8 mouse cellular contexts compared by ENCODE assay signal in genomic region chr7:44560435-44561400, GRCm38 (mm10). TPM values are rescaled to one million over a fixed set of nuclear protein-coding genes. Genes with fewer than 3 reads are reported as not detected.
A peak's percentile ranks its signal among the peaks of the same experiment; 100 is the strongest.
DNase-seq lines count a peak whose midpoint lies in the region; ATAC-seq and TF ChIP-seq lines count a peak whose summit lies in the region.

No protein-coding gene starts in this region.

- H3K4me3 ChIP-seq in gastrocnemius, adult 2 months: no peak overlapping the region
- no peak overlapping the region for H3K4me3 ChIP-seq in kidney, embryonic 16.5 days (ENCODE audit: low read length)
- H3K4me3 ChIP-seq in liver, embryonic 13.5 days (replicated peaks): no peak overlapping the region
- H3K4me3 ChIP-seq in neural tube, embryonic 11.5 days (ENCODE audit: low read depth, low read length): no peak overlapping the region
- H3K4me3 ChIP-seq in testis, adult 2 months (ENCODE audit: control insufficient read depth, low read depth, low read length): no peak overlapping the region

- TF ChIP-seq CTCF in Patski (IDR thresholded peaks at IDR 0.05): no peak
- TF ChIP-seq CTCF in gastrocnemius, adult 2 months (IDR thresholded peaks at IDR 0.05): peak; percentile 85
- peak; percentile 79; the same call in 1 of the 2 replicates for TF ChIP-seq CTCF in testis, adult 2 months (IDR thresholded peaks at IDR 0.05; ENCODE audit: control insufficient read depth, insufficient read depth, insufficient replicate concordance, low read depth, low read length)

- CTCF ChIA-PET in Patski (lab: Charles Lee): interaction anchor here (0.7 to 2.1 kb wide), 7 partner anchors 11 to 90 kb away, joined by 3 to 12 read pairs (median 4); no protein-coding TSS in a partner anchor

- in situ Hi-C loops in Patski (cut with MboI; ENCODE audit: low pct_unique_long_range_greater_than_20kb): no loop called here

- H3K36me3 ChIP-seq in kidney, embryonic 16.5 days (ENCODE audit: insufficient read depth, low read length): no peaks in the 10 kb centered on the region
- H3K36me3 ChIP-seq in liver, embryonic 13.5 days: no peaks in the 10 kb centered on the region
- no peaks in the 10 kb centered on the region for H3K36me3 ChIP-seq in neural tube, embryonic 11.5 days (ENCODE audit: control insufficient read depth, insufficient read depth, low read length)
- H3K36me3 ChIP-seq in testis, adult 2 months (ENCODE audit: control insufficient read depth, insufficient read depth, low read length): no peaks in the 10 kb centered on the region

- H3K27me3 ChIP-seq in Patski: no peaks in the 10 kb centered on the region
- no peaks in the 10 kb centered on the region for H3K27me3 ChIP-seq in kidney, embryonic 16.5 days (ENCODE audit: insufficient read depth, low read length)
- H3K27me3 ChIP-seq in liver, embryonic 13.5 days: 0 out of 2 replicates have a peak, but pooled peaks cover 3% of the 10 kb centered on the region
- no peaks in the 10 kb centered on the region for H3K27me3 ChIP-seq in neural tube, embryonic 11.5 days (ENCODE audit: control insufficient read depth, insufficient read depth, low read length)
- no peaks in the 10 kb centered on the region for H3K27me3 ChIP-seq in testis, adult 2 months (ENCODE audit: control insufficient read depth, insufficient read depth, low read length)

- no peak overlapping the region for H3K9ac ChIP-seq in kidney, embryonic 16.5 days (replicated peaks; ENCODE audit: low read length)
- no peak overlapping the region for H3K9ac ChIP-seq in liver, embryonic 13.5 days
- H3K9ac ChIP-seq in neural tube, embryonic 11.5 days (ENCODE audit: low read length): no peak overlapping the region

- TF ChIP-seq POLR2A in testis, adult 2 months (IDR thresholded peaks at IDR 0.05; ENCODE audit: control insufficient read depth, low read depth, low read length): no peak

- intact Hi-C loops in gastrocnemius, adult 2 months (cut with DNase I): loop anchor here (5.0 kb wide), 3 partner anchors 38 to 298 kb away; partner anchors contain the start of genes Gm15517 and Mybpc2

- peak; percentile 89 to 91 for DNase-seq in B cell, adult 2 months
- DNase-seq in Patski (ENCODE audit: low read depth, low spot score): no peak
- peak; percentile 93 to 95 for DNase-seq in cerebellum, postnatal 14 days
- DNase-seq in gastrocnemius, adult 2 months: peak; percentile 75
- DNase-seq in liver, embryonic 13.5 days: peak; percentile 57
- DNase-seq in neural tube, embryonic 11.5 days (ENCODE audit: low spot score): peak; percentile 84

- H3K9me3 ChIP-seq in kidney, embryonic 16.5 days (ENCODE audit: low read length): no peaks in the 10 kb centered on the region
- no peaks in the 10 kb centered on the region for H3K9me3 ChIP-seq in liver, embryonic 13.5 days (replicated peaks)
- no peaks in the 10 kb centered on the region for H3K9me3 ChIP-seq in neural tube, embryonic 11.5 days (ENCODE audit: control insufficient read depth, low read length)

- no peaks in the 10 kb centered on the region for H3K4me1 ChIP-seq in kidney, embryonic 16.5 days (ENCODE audit: insufficient read depth, low read length)
- no peaks in the 10 kb centered on the region for H3K4me1 ChIP-seq in liver, embryonic 13.5 days (replicated peaks)
- no peaks in the 10 kb centered on the region for H3K4me1 ChIP-seq in neural tube, embryonic 11.5 days (ENCODE audit: control insufficient read depth, insufficient read depth, low read length)
- no peaks in the 10 kb centered on the region for H3K4me1 ChIP-seq in testis, adult 2 months (ENCODE audit: control insufficient read depth, insufficient read depth, low read length)

- POLR2A ChIA-PET in Patski (lab: Charles Lee): no interaction called here

- WGBS in kidney, embryonic 16.5 days: 46% methylated on average over 18 of the region's 18 CpGs
- 50% methylated on average over 18 of the region's 18 CpGs for WGBS in liver, embryonic 13.5 days (ENCODE audit: insufficient replicate concordance)
- 56% methylated on average over 18 of the region's 18 CpGs for WGBS in neural tube, embryonic 11.5 days

- peak; percentile 32 for ATAC-seq in Patski
- 0 out of 2 replicates have a peak, but pooled peaks have one; percentile 49 for ATAC-seq in kidney, embryonic 16.5 days (ENCODE audit: low FRiP score, low TSS enrichment)
- peak; percentile 31; the same call in 1 of the 2 replicates for ATAC-seq in liver, embryonic 13.5 days (ENCODE audit: low read depth)
- ATAC-seq in neural tube, embryonic 11.5 days (ENCODE audit: insufficient read depth, low FRiP score, low TSS enrichment): no peak

- H3K4me2 ChIP-seq in kidney, embryonic 16.5 days (replicated peaks; ENCODE audit: low read depth, low read length): no peak overlapping the region
- no peak overlapping the region for H3K4me2 ChIP-seq in liver, embryonic 13.5 days
- H3K4me2 ChIP-seq in neural tube, embryonic 11.5 days (ENCODE audit: low read depth): no peak overlapping the region

- H3K27ac ChIP-seq in gastrocnemius, adult 2 months: no peak overlapping the region
- H3K27ac ChIP-seq in kidney, embryonic 16.5 days (ENCODE audit: low read length): no peak overlapping the region
- H3K27ac ChIP-seq in liver, embryonic 13.5 days: no peak overlapping the region
- H3K27ac ChIP-seq in neural tube, embryonic 11.5 days (ENCODE audit: low read depth, low read length): no peak overlapping the region
- no peak overlapping the region for H3K27ac ChIP-seq in testis, adult 2 months (ENCODE audit: control insufficient read depth, insufficient read depth, low read depth, low read length)

RNA-seq across cellular contexts. Expression of gene Nr1h2, which starts 7.0 kb away (rescaled TPM):
- polyA plus RNA-seq in Patski (2021): 113 TPM
- total RNA-seq in gastrocnemius, adult 2 months (2021): 10 to 100 TPM; 40.6 to 42.7 TPM
- 93.1 and 94.3 TPM in 2 replicates for polyA plus RNA-seq in kidney, embryonic 16.5 days (2015; fragmentation: Nextera tagmentation; extraction: Ambion mirVana)
- 40.7 and 47.1 TPM in 2 replicates for polyA plus RNA-seq in liver, embryonic 13.5 days (2015; fragmentation: Nextera tagmentation; extraction: Ambion mirVana)
- polyA plus RNA-seq in neural tube, embryonic 11.5 days (2014; fragmentation: Nextera tagmentation; extraction: Ambion mirVana): 68.1 and 71.9 TPM in 2 replicates
- 72.1 and 77.1 TPM in 2 replicates for polyA plus RNA-seq in testis, adult 2 months (2012; rRNA removed)

RNA-seq across cellular contexts. Expression of gene Napsa, which starts 11.5 kb away (rescaled TPM):
- polyA plus RNA-seq in Patski (2021): 2.7 TPM
- total RNA-seq in gastrocnemius, adult 2 months (2021): under 1 TPM in 1 of 2 experiments, not detected in 1; 0.20 TPM
- polyA plus RNA-seq in kidney, embryonic 16.5 days (2015; fragmentation: Nextera tagmentation; extraction: Ambion mirVana): 70.0 and 83.8 TPM in 2 replicates
- 4.5 and 5.1 TPM in 2 replicates for polyA plus RNA-seq in liver, embryonic 13.5 days (2015; fragmentation: Nextera tagmentation; extraction: Ambion mirVana)
- polyA plus RNA-seq in neural tube, embryonic 11.5 days (2014; fragmentation: Nextera tagmentation; extraction: Ambion mirVana): 0.42 and 0.49 TPM in 2 replicates
- 0.67 and 2.4 TPM in 2 replicates for polyA plus RNA-seq in testis, adult 2 months (2012; rRNA removed)

RNA-seq across cellular contexts. Expression of gene Pold1, which starts 12.1 kb away (rescaled TPM):
- polyA plus RNA-seq in Patski (2021): 30.9 TPM
- total RNA-seq in gastrocnemius, adult 2 months (2021): 1 to 10 TPM; 4.1 to 5.1 TPM
- polyA plus RNA-seq in kidney, embryonic 16.5 days (2015; fragmentation: Nextera tagmentation; extraction: Ambion mirVana): 105 and 107 TPM in 2 replicates
- polyA plus RNA-seq in liver, embryonic 13.5 days (2015; fragmentation: Nextera tagmentation; extraction: Ambion mirVana): 68.3 and 68.4 TPM in 2 replicates
- 62.3 and 64.8 TPM in 2 replicates for polyA plus RNA-seq in neural tube, embryonic 11.5 days (2014; fragmentation: Nextera tagmentation; extraction: Ambion mirVana)
- polyA plus RNA-seq in testis, adult 2 months (2012; rRNA removed): 18.1 and 20.3 TPM in 2 replicates

RNA-seq across cellular contexts. Expression of gene Spib, which starts 28.8 kb away (rescaled TPM):
- polyA plus RNA-seq in Patski (2021): 0.14 TPM
- under 1 TPM in 1 of 2 experiments, not detected in 1; 0.08 TPM for total RNA-seq in gastrocnemius, adult 2 months (2021)
- polyA plus RNA-seq in kidney, embryonic 16.5 days (2015; fragmentation: Nextera tagmentation; extraction: Ambion mirVana): 0.10 and 0.11 TPM in 2 replicates
- polyA plus RNA-seq in liver, embryonic 13.5 days (2015; fragmentation: Nextera tagmentation; extraction: Ambion mirVana): 0.08 and 0.14 TPM in 2 replicates
- not detected in 2 replicates for polyA plus RNA-seq in neural tube, embryonic 11.5 days (2014; fragmentation: Nextera tagmentation; extraction: Ambion mirVana)
- 0.15 and 0.16 TPM in 2 replicates for polyA plus RNA-seq in testis, adult 2 months (2012; rRNA removed)

RNA-seq across cellular contexts. Expression of gene Kcnc3, which starts 29.7 kb away (rescaled TPM):
- polyA plus RNA-seq in Patski (2021): 0.18 TPM
- 1 to 10 TPM; 3.0 to 3.6 TPM for total RNA-seq in gastrocnemius, adult 2 months (2021)
- 0.11 and 0.14 TPM in 2 replicates for polyA plus RNA-seq in kidney, embryonic 16.5 days (2015; fragmentation: Nextera tagmentation; extraction: Ambion mirVana)
- 0.05 and 0.06 TPM in 2 replicates for polyA plus RNA-seq in liver, embryonic 13.5 days (2015; fragmentation: Nextera tagmentation; extraction: Ambion mirVana)
- 0.92 and 1.7 TPM in 2 replicates for polyA plus RNA-seq in neural tube, embryonic 11.5 days (2014; fragmentation: Nextera tagmentation; extraction: Ambion mirVana)
- 0.70 and 3.2 TPM in 2 replicates for polyA plus RNA-seq in testis, adult 2 months (2012; rRNA removed)

Comparison
In these comparisons a context has a peak if more than half of its experiments do, and no peak if none do; other contexts are left out.
1. RNA of gene Napsa, which starts 11.5 kb away (polyA plus RNA-seq): 70.0 to 83.8 TPM in kidney, embryonic 16.5 days; 4.5 to 5.1 TPM in liver, embryonic 13.5 days, 2.7 TPM in Patski (single experiment), 0.67 to 2.4 TPM in testis, adult 2 months and 0.42 to 0.49 TPM in neural tube, embryonic 11.5 days; every median in the first group is over 10 times any median in the second.